In genomic region chr10:107272131-107272803, GRCm38 (mm10) we compare ENCODE assay signal across 8 mouse cellular contexts. TPM values are rescaled to one million over a fixed set of nuclear protein-coding genes. Genes with fewer than 3 reads are reported as not detected.
A peak's percentile ranks its signal among the peaks of the same experiment; 100 is the strongest.
DNase-seq lines count a peak whose midpoint lies in the region; ATAC-seq and TF ChIP-seq lines count a peak whose summit lies in the region.

No protein-coding gene starts in this region.

- no peak for DNase-seq in G1E (ENCODE audit: low spot score)
- DNase-seq in forebrain, embryonic 14.5 days (ENCODE audit: low spot score) = peak; percentile 58
- DNase-seq in hindbrain, embryonic 10.5 days (ENCODE audit: low spot score) = peak; percentile 72
- DNase-seq in layer of hippocampus, postnatal 25 days (ENCODE audit: extremely low spot score in 1 of 2, low spot score in 1 of 2) = peak; percentile 28 to 54
- DNase-seq in mesoderm, embryonic 11.5 days (ENCODE audit: low read depth, low spot score) = peak; percentile 43
- no peak for DNase-seq in thymus, postnatal 0 days (ENCODE audit: low spot score)

- under 1% methylated on average over 40 of the region's 41 CpGs for WGBS in forebrain, embryonic 14.5 days
- under 1% methylated on average over 41 of the region's 41 CpGs for WGBS in hindbrain, embryonic 10.5 days
- under 1% methylated on average over 41 of the region's 41 CpGs for whole genome bisulfite sequencing in stomach, embryonic 15.5 days

- H3K4me1 ChIP-seq in G1E (ENCODE audit: insufficient read depth, low read depth, low read length) = no peaks in the 10 kb centered on the region
- peaks cover 3% of the 10 kb centered on the region; the same call in 1 of the 2 replicates for H3K4me1 ChIP-seq in brown adipose tissue, adult 24 weeks (ENCODE audit: control insufficient read depth, insufficient read depth, insufficient read length, low read length)
- H3K4me1 ChIP-seq in forebrain, embryonic 14.5 days (ENCODE audit: control insufficient read depth, insufficient read depth, low read length) = no peaks in the 10 kb centered on the region
- H3K4me1 ChIP-seq in hindbrain, embryonic 10.5 days (replicated peaks) = peaks cover 13% of the 10 kb centered on the region; the same call in 1 of the 2 replicates
- H3K4me1 ChIP-seq in stomach, embryonic 15.5 days = peaks cover 3% of the 10 kb centered on the region; the same call in 1 of the 2 replicates

- peak overlapping the region; percentile 98 for H3K4me2 ChIP-seq in forebrain, embryonic 14.5 days (ENCODE audit: low read length)
- peak overlapping the region; percentile 99 for H3K4me2 ChIP-seq in stomach, embryonic 15.5 days

- TF ChIP-seq CTCF in G1E (IDR thresholded peaks at IDR 0.05; ENCODE audit: low read depth, low read length) = no peak

- peak overlapping the region; percentile 40 for H3K27ac ChIP-seq in brown adipose tissue, adult 24 weeks (replicated peaks; ENCODE audit: low read depth, low read length)
- H3K27ac ChIP-seq in forebrain, embryonic 14.5 days (ENCODE audit: low read depth, low read length) = peak overlapping the region; percentile 44; the same call in 1 of the 2 replicates
- H3K27ac ChIP-seq in hindbrain, embryonic 10.5 days = peak overlapping the region; percentile 86
- H3K27ac ChIP-seq in stomach, embryonic 15.5 days = 0 out of 2 replicates have a peak overlapping the region, but pooled peaks have one; percentile 21

- peaks cover 20% of the 10 kb centered on the region for H3K9me3 ChIP-seq in G1E (replicated peaks)
- H3K9me3 ChIP-seq in forebrain, embryonic 14.5 days (replicated peaks; ENCODE audit: control insufficient read depth, low read length) = no peaks in the 10 kb centered on the region
- H3K9me3 ChIP-seq in hindbrain, embryonic 10.5 days = no peaks in the 10 kb centered on the region
- H3K9me3 ChIP-seq in stomach, embryonic 15.5 days = no peaks in the 10 kb centered on the region

- no peaks in the 10 kb centered on the region for H3K36me3 ChIP-seq in G1E (replicated peaks)
- H3K36me3 ChIP-seq in forebrain, embryonic 14.5 days (ENCODE audit: control insufficient read depth, insufficient read depth, low read length) = no peaks in the 10 kb centered on the region
- no peaks in the 10 kb centered on the region for H3K36me3 ChIP-seq in hindbrain, embryonic 10.5 days
- H3K36me3 ChIP-seq in stomach, embryonic 15.5 days = no peaks in the 10 kb centered on the region

- H3K9ac ChIP-seq in forebrain, embryonic 14.5 days (ENCODE audit: low read length) = peak overlapping the region; percentile 79
- H3K9ac ChIP-seq in stomach, embryonic 15.5 days = peak overlapping the region; percentile 35

- no peaks in the 10 kb centered on the region for H3K27me3 ChIP-seq in G1E (ENCODE audit: insufficient read depth, low read length)
- no peaks in the 10 kb centered on the region for H3K27me3 ChIP-seq in forebrain, embryonic 14.5 days (replicated peaks; ENCODE audit: control insufficient read depth, insufficient read depth, low read length)
- H3K27me3 ChIP-seq in hindbrain, embryonic 10.5 days (ENCODE audit: insufficient read depth, poor library complexity, severe bottlenecking) = peaks cover 43% of the 10 kb centered on the region
- peaks cover 18% of the 10 kb centered on the region; the same call in 1 of the 2 replicates for H3K27me3 ChIP-seq in stomach, embryonic 15.5 days (replicated peaks)

- H3K4me3 ChIP-seq in G1E (ENCODE audit: low read depth, low read length) = peak overlapping the region; percentile 4; the same call in 1 of the 2 replicates
- peak overlapping the region; percentile 60 for H3K4me3 ChIP-seq in brown adipose tissue, adult 24 weeks (ENCODE audit: insufficient read depth, low read depth, low read length)
- H3K4me3 ChIP-seq in forebrain, embryonic 14.5 days (ENCODE audit: low read depth, low read length) = peak overlapping the region; percentile 73
- H3K4me3 ChIP-seq in hindbrain, embryonic 10.5 days = peak overlapping the region; percentile 76
- H3K4me3 ChIP-seq in stomach, embryonic 15.5 days (replicated peaks) = peak overlapping the region; percentile 59

- ATAC-seq in G1E (ENCODE audit: extremely low read depth, insufficient number of reproducible peaks, low FRiP score, poor library complexity, severe bottlenecking) = no peak
- peak; percentile 71 for ATAC-seq in forebrain, embryonic 14.5 days
- ATAC-seq in stomach, embryonic 15.5 days (ENCODE audit: insufficient read depth, low FRiP score, low read depth) = peak; percentile 76

RNA-seq across cellular contexts. Expression of gene Lin7a, which starts 0.8 kb away (rescaled TPM):
- total RNA-seq in G1E (2014; fragmentation: Nextera tagmentation) = not detected in 2 replicates
- total RNA-seq in G1E (2017) = 0.12 TPM in 1 of 2 replicates, not detected in the other
- not detected in 2 replicates for polyA plus RNA-seq in G1E (2012)
- polyA plus RNA-seq in brown adipose tissue, adult 24 weeks (2012; ENCODE audit: insufficient read depth, insufficient read length, missing spikeins) = 0.59 and 0.79 TPM in 2 replicates
- 9.1 and 14.1 TPM in 2 replicates for polyA plus RNA-seq in forebrain, embryonic 14.5 days (2014; fragmentation: Nextera tagmentation; extraction: Ambion mirVana)
- polyA plus RNA-seq in hindbrain, embryonic 10.5 days (2016; fragmentation: Nextera tagmentation; extraction: Ambion mirVana) = 3.8 and 10.5 TPM in 2 replicates
- 10 to 100 TPM; 31.7 to 40.9 TPM for total RNA-seq in layer of hippocampus, postnatal 25 days (2021)
- 3.8 and 4.1 TPM in 2 replicates for polyA plus RNA-seq in stomach, embryonic 15.5 days (2015; fragmentation: Nextera tagmentation; extraction: Ambion mirVana)
- polyA plus RNA-seq in thymus, postnatal 0 days (2015; fragmentation: Nextera tagmentation; extraction: Ambion mirVana) = 0.60 and 1.1 TPM in 2 replicates

Comparison
In these comparisons a context has a peak if more than half of its experiments do, and no peak if none do; other contexts are left out.
1. DNase-seq: peak in forebrain, embryonic 14.5 days (single experiment), hindbrain, embryonic 10.5 days (single experiment), layer of hippocampus, postnatal 25 days (2 of 2) and mesoderm, embryonic 11.5 days (single experiment); none in G1E (single experiment) and thymus, postnatal 0 days (single experiment).
2. H3K4me3 ChIP-seq: peak in every context shown above with its lines; median percentile 76 in hindbrain, embryonic 10.5 days; 73 in forebrain, embryonic 14.5 days; 60 in brown adipose tissue, adult 24 weeks; 59 in stomach, embryonic 15.5 days; 4 in G1E.
3. H3K27ac ChIP-seq: peak in every context shown above with its lines; median percentile 86 in hindbrain, embryonic 10.5 days; 44 in forebrain, embryonic 14.5 days; 40 in brown adipose tissue, adult 24 weeks; 21 in stomach, embryonic 15.5 days.